Mouse (Mus musculus) heart, postnatal 0 days (tissue): Measurements from ENCODE around the gene Faf1.

Experiments used
- CTCF ChIP-seq: IDR thresholded peaks from 2 replicates; pipeline ENCODE4 v1.5.1; 2016; ENCODE audit warnings: antibody characterized with exemption, control low read depth, low read depth
- EP300 ChIP-seq: IDR thresholded peaks from 2 replicates; pipeline ENCODE4 v1.6.1; 2016; ENCODE audit warnings: antibody characterized with exemption, low read depth

DNA sequence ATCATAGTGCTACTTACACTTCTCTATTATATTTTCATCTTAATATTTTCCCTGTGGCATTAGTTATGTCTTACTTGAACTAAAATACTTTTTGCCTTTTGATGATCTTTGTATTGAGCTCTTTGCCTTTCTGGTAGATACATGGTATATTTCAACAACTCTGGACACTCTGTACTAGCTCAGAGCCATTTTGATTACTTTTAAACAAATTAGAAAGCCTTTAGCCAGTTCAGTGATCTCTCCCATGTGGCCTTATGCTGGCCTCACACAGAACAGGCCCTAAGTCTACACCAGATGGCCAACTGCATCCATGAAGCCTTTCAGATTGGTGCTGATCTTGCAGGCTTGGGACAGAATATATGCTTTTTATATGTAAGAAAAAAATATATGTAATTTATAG lies 23.1 kb upstream of the Faf1 start:
- TF ChIP-seq CTCF (no peak), EP300 (no peak)
